1 mouse cellular context compared by ENCODE assay signal in genomic region chr9:123846490-123846889, GRCm38 (mm10).
A peak's percentile ranks its signal among the peaks of the same experiment; 100 is the strongest.
TF ChIP-seq lines count a peak whose summit lies in the region.

No protein-coding gene starts in this region.

TF ChIP-seq in MEL, 35 proteins besides CTCF, POLR2A, EP300 and RAD21:
- TF ChIP-seq SIN3A (IDR thresholded peaks at IDR 0.05; ENCODE audit: low read length) (no peak), ZKSCAN1 (IDR thresholded peaks at IDR 0.05; ENCODE audit: low read depth, low read length) (no peak), CHD2 (IDR thresholded peaks at IDR 0.05; ENCODE audit: low read length) (no peak), HCFC1 (IDR thresholded peaks at IDR 0.05; ENCODE audit: low read depth, low read length) (no peak), TAL1 (IDR thresholded peaks at IDR 0.05; ENCODE audit: low read length) (0 out of 2 replicates have a peak, but pooled peaks have one; percentile 3), USF1 (IDR thresholded peaks at IDR 0.05; ENCODE audit: low read depth, low read length) (no peak), POLR2AphosphoS2 (IDR thresholded peaks at IDR 0.05; ENCODE audit: low read length) (no peak), E2F4 (IDR thresholded peaks at IDR 0.05; ENCODE audit: borderline replicate concordance, low read depth, low read length) (no peak), TCF12 (IDR thresholded peaks at IDR 0.05; ENCODE audit: low read depth, low read length) (peak; percentile 30; the same call in 1 of the 2 replicates), CHD1 (IDR thresholded peaks at IDR 0.05; ENCODE audit: low read depth, low read length) (no peak), RCOR1 (IDR thresholded peaks at IDR 0.05; ENCODE audit: low read depth, low read length) (peak; percentile 34; the same call in 1 of the 2 replicates), ETS1 (IDR thresholded peaks at IDR 0.05; ENCODE audit: low read depth, low read length) (peak; percentile 50), ZMIZ1 (IDR thresholded peaks at IDR 0.05; ENCODE audit: low read depth, low read length) (no peak), ZNF384 (IDR thresholded peaks at IDR 0.05; ENCODE audit: low read depth, low read length) (no peak), UBTF (IDR thresholded peaks at IDR 0.05; ENCODE audit: borderline replicate concordance, insufficient read depth, low read depth, low read length) (no peak), TBP (IDR thresholded peaks at IDR 0.05; ENCODE audit: low read depth, low read length) (no peak), POLR2AphosphoS5 (IDR thresholded peaks at IDR 0.05; ENCODE audit: borderline replicate concordance, low read depth, low read length) (no peak), USF2 (IDR thresholded peaks at IDR 0.05; ENCODE audit: borderline replicate concordance in 1 of 2, insufficient read depth in 1 of 2, low read depth in 1 of 2, low read length in 2 of 2) (no peak), NELFE (IDR thresholded peaks at IDR 0.05; ENCODE audit: low read depth, low read length) (no peak), MYC (IDR thresholded peaks at IDR 0.05; ENCODE audit: low read depth, low read length) (no peak), KAT2A (conservative IDR thresholded peaks at IDR 0.05; ENCODE audit: low read depth, low read length) (no peak), SMC3 (IDR thresholded peaks at IDR 0.05; ENCODE audit: low read depth, low read length) (no peak), GATA1 (IDR thresholded peaks at IDR 0.05; ENCODE audit: low read depth, low read length) (peak; percentile 71), ZC3H11A (IDR thresholded peaks at IDR 0.05; ENCODE audit: low read depth, low read length) (no peak), MEF2A (IDR thresholded peaks at IDR 0.05; ENCODE audit: extremely low read depth, insufficient replicate concordance, low read depth, low read length, poor library complexity, severe bottlenecking) (peak; percentile 76; the same call in 1 of the 2 replicates), MAZ (IDR thresholded peaks at IDR 0.05; ENCODE audit: low read depth, low read length) (no peak), GABPA (IDR thresholded peaks at IDR 0.05; ENCODE audit: low read depth, low read length) (no peak), MXI1 (IDR thresholded peaks at IDR 0.05; ENCODE audit: low read depth, low read length) (no peak), MYB (IDR thresholded peaks at IDR 0.05; ENCODE audit: low read depth, low read length) (no peak), BHLHE40 (IDR thresholded peaks at IDR 0.05; ENCODE audit: borderline replicate concordance, low read depth, low read length) (no peak), NRF1 (IDR thresholded peaks at IDR 0.05; ENCODE audit: insufficient read depth, low read depth, low read length, poor library complexity, severe bottlenecking) (no peak)
